9 mouse cellular contexts compared by ENCODE assay signal in genomic region chr1:82291930-82292712, GRCm38 (mm10). TPM values are rescaled to one million over a fixed set of nuclear protein-coding genes. Genes with fewer than 3 reads are reported as not detected.
DNase-seq lines count a peak whose midpoint lies in the region; ATAC-seq and TF ChIP-seq lines count a peak whose summit lies in the region.
"Had no signal": no experiment of that assay in that cellular context is flagged by ENCODE, and none has a peak within 500 bp of the region (broad histone marks: within the 10 kb centered on the region; RNA-seq: fewer than 3 reads in every experiment).

No protein-coding gene starts in this region.

- H3K4me2 ChIP-seq in lung, embryonic 15.5 days = peak overlapping the region; percentile 84
- H3K4me2 ChIP-seq in neural tube, embryonic 15.5 days = peak overlapping the region; percentile 86

- peak overlapping the region; percentile 69 for H3K4me3 ChIP-seq in cerebellum, adult 2 months (replicated peaks; ENCODE audit: insufficient read depth, low read depth, low read length)
- peak overlapping the region; percentile 77 for H3K4me3 ChIP-seq in lung, embryonic 15.5 days
- peak overlapping the region; percentile 76 for H3K4me3 ChIP-seq in limb, embryonic 10.5 days
- peak overlapping the region; percentile 70 for H3K4me3 ChIP-seq in neural tube, embryonic 15.5 days (replicated peaks)

- 2% methylated on average over 23 of the region's 23 CpGs for WGBS in cerebellum, adult 2 months
- WGBS in lung, embryonic 15.5 days = under 1% methylated on average over 21 of the region's 23 CpGs
- WGBS in limb, embryonic 10.5 days = 1% methylated on average over 23 of the region's 23 CpGs
- 1% methylated on average over 23 of the region's 23 CpGs for WGBS in neural tube, embryonic 15.5 days

- 0 out of 2 replicates have a peak overlapping the region, but pooled peaks have one; percentile 30 for H3K27ac ChIP-seq in cerebellum, adult 2 months (ENCODE audit: insufficient read depth, low read length)
- peak overlapping the region; percentile 99 for H3K27ac ChIP-seq in lung, embryonic 15.5 days
- peak overlapping the region; percentile 96 for H3K27ac ChIP-seq in limb, embryonic 10.5 days
- peak overlapping the region; percentile 98 for H3K27ac ChIP-seq in neural tube, embryonic 15.5 days (replicated peaks)

- no peaks in the 10 kb centered on the region for H3K27me3 ChIP-seq in cerebellum, adult 2 months (ENCODE audit: control insufficient read depth, insufficient read depth, low read length)
- H3K27me3 ChIP-seq in lung, embryonic 15.5 days = peaks cover 8% of the 10 kb centered on the region; the same call in 1 of the 2 replicates
- peaks cover 30% of the 10 kb centered on the region for H3K27me3 ChIP-seq in limb, embryonic 10.5 days (ENCODE audit: low read depth, poor library complexity, severe bottlenecking)
- no peaks in the 10 kb centered on the region for H3K27me3 ChIP-seq in neural tube, embryonic 15.5 days (replicated peaks)

- no peak for TF ChIP-seq POLR2A in cerebellum, adult 2 months (IDR thresholded peaks at IDR 0.05; ENCODE audit: borderline replicate concordance, insufficient read depth, low read length)

- H3K9ac ChIP-seq in lung, embryonic 15.5 days = peak overlapping the region; percentile 83
- H3K9ac ChIP-seq in neural tube, embryonic 15.5 days (replicated peaks) = peak overlapping the region; percentile 82

- no peak for TF ChIP-seq CTCF in cerebellum, adult 2 months (IDR thresholded peaks at IDR 0.05; ENCODE audit: borderline replicate concordance, insufficient read depth, low read depth, low read length)

- DNase-seq in cerebellum, adult 2 months = no peak
- no peak for DNase-seq in cerebellum, adult 11 months
- DNase-seq in lung, postnatal 36 days = no peak
- DNase-seq in limb, embryonic 10.5 days (ENCODE audit: low spot score) = no peak
- no peak for DNase-seq in retina, embryonic 14.5 days (ENCODE audit: low spot score)

- no peak for ATAC-seq in lung, embryonic 15.5 days (ENCODE audit: borderline replicate concordance, extremely low read depth, low FRiP score, low TSS enrichment)
- ATAC-seq in neural tube, embryonic 15.5 days (ENCODE audit: low FRiP score) = no peak
- no peak for ATAC-seq in erythroid progenitor cell, adult 5-6 weeks (replicated peaks; ENCODE audit: low FRiP score, poor library complexity, severe bottlenecking)

- H3K4me1 ChIP-seq in cerebellum, adult 2 months (ENCODE audit: control insufficient read depth, insufficient read depth, low read length) = peaks cover 23% of the 10 kb centered on the region
- peaks cover 38% of the 10 kb centered on the region for H3K4me1 ChIP-seq in lung, embryonic 15.5 days
- H3K4me1 ChIP-seq in limb, embryonic 10.5 days = peaks cover 54% of the 10 kb centered on the region
- peaks cover 47% of the 10 kb centered on the region for H3K4me1 ChIP-seq in neural tube, embryonic 15.5 days

- H3K36me3 ChIP-seq in lung, embryonic 15.5 days = no peaks in the 10 kb centered on the region
- peaks cover 25% of the 10 kb centered on the region for H3K36me3 ChIP-seq in limb, embryonic 10.5 days
- peaks cover 6% of the 10 kb centered on the region; the same call in 1 of the 2 replicates for H3K36me3 ChIP-seq in neural tube, embryonic 15.5 days

- H3K9me3 ChIP-seq in lung, embryonic 15.5 days = no peaks in the 10 kb centered on the region
- peaks cover 4% of the 10 kb centered on the region; the same call in 1 of the 2 replicates for H3K9me3 ChIP-seq in limb, embryonic 10.5 days (replicated peaks)
- H3K9me3 ChIP-seq in neural tube, embryonic 15.5 days (replicated peaks) = no peaks in the 10 kb centered on the region

RNA-seq across cellular contexts. Expression of gene Irs1, which starts 0.9 kb away (rescaled TPM):
- polyA plus RNA-seq in cerebellum, adult 2 months (2012; rRNA removed) = 10.5 and 10.6 TPM in 2 replicates
- polyA plus RNA-seq in lung, embryonic 15.5 days (2015; fragmentation: Nextera tagmentation; extraction: Ambion mirVana) = 11.8 and 12.7 TPM in 2 replicates
- polyA plus RNA-seq in limb, embryonic 10.5 days (2016; fragmentation: Nextera tagmentation; extraction: Ambion mirVana) = 5.9 and 8.4 TPM in 2 replicates
- 7.5 and 8.1 TPM in 2 replicates for polyA plus RNA-seq in neural tube, embryonic 15.5 days (2015; fragmentation: Nextera tagmentation; extraction: Ambion mirVana)
- total RNA-seq in erythroid progenitor cell, adult 5-6 weeks (2015; ENCODE audit: low replicate concordance) = 0.84 TPM in 1 of 2 replicates, not detected in the other
- total RNA-seq in erythroid progenitor cell, adult 5-6 weeks (2017; ENCODE audit: low replicate concordance) = 0.26 TPM in 1 of 2 replicates, not detected in the other

RNA-seq across cellular contexts. Expression of gene Rhbdd1, which starts 24.1 kb away (rescaled TPM):
- polyA plus RNA-seq in cerebellum, adult 2 months (2012; rRNA removed) = 10.7 and 11.6 TPM in 2 replicates
- 10.6 and 11.7 TPM in 2 replicates for polyA plus RNA-seq in lung, embryonic 15.5 days (2015; fragmentation: Nextera tagmentation; extraction: Ambion mirVana)
- polyA plus RNA-seq in limb, embryonic 10.5 days (2016; fragmentation: Nextera tagmentation; extraction: Ambion mirVana) = 8.4 and 9.1 TPM in 2 replicates
- polyA plus RNA-seq in neural tube, embryonic 15.5 days (2015; fragmentation: Nextera tagmentation; extraction: Ambion mirVana) = 4.1 and 4.7 TPM in 2 replicates
- total RNA-seq in erythroid progenitor cell, adult 5-6 weeks (2015; ENCODE audit: low replicate concordance) = 12.2 and 13.0 TPM in 2 replicates
- total RNA-seq in erythroid progenitor cell, adult 5-6 weeks (2017; ENCODE audit: low replicate concordance) = 7.1 and 9.8 TPM in 2 replicates

RNA-seq across cellular contexts. Expression of gene Gm9747, which starts 59.2 kb away (rescaled TPM):
- not detected in 2 replicates for polyA plus RNA-seq in cerebellum, adult 2 months (2012; rRNA removed)
- polyA plus RNA-seq in lung, embryonic 15.5 days (2015; fragmentation: Nextera tagmentation; extraction: Ambion mirVana) = 35.0 TPM in 2 replicates
- 15.4 and 24.6 TPM in 2 replicates for polyA plus RNA-seq in limb, embryonic 10.5 days (2016; fragmentation: Nextera tagmentation; extraction: Ambion mirVana)
- 26.1 and 28.6 TPM in 2 replicates for polyA plus RNA-seq in neural tube, embryonic 15.5 days (2015; fragmentation: Nextera tagmentation; extraction: Ambion mirVana)
- total RNA-seq in erythroid progenitor cell, adult 5-6 weeks (2015; ENCODE audit: low replicate concordance) = not detected in 2 replicates
- total RNA-seq in erythroid progenitor cell, adult 5-6 weeks (2017; ENCODE audit: low replicate concordance) = not detected in 2 replicates
- total RNA-seq: hematopoietic stem cell, adult 5-6 weeks had no signal

Comparison
In these comparisons a context has a peak if more than half of its experiments do, and no peak if none do; other contexts are left out.
1. H3K27ac ChIP-seq: peak in every context shown above with its lines; median percentile 99 in lung, embryonic 15.5 days; 98 in neural tube, embryonic 15.5 days; 96 in limb, embryonic 10.5 days; 30 in cerebellum, adult 2 months.
2. RNA of gene Gm9747, which starts 59.2 kb away (polyA plus RNA-seq): 35.0 TPM in lung, embryonic 15.5 days, 26.1 to 28.6 TPM in neural tube, embryonic 15.5 days and 15.4 to 24.6 TPM in limb, embryonic 10.5 days; not detected in cerebellum, adult 2 months; every median in the first group is over 10 times any median in the second.
3. Peak in every context shown above with its lines, with median percentiles within 50 percentile points of each other: H3K4me3 ChIP-seq.